ENCODE assay signal across 23 mouse cellular contexts in the genomic region with DNA sequence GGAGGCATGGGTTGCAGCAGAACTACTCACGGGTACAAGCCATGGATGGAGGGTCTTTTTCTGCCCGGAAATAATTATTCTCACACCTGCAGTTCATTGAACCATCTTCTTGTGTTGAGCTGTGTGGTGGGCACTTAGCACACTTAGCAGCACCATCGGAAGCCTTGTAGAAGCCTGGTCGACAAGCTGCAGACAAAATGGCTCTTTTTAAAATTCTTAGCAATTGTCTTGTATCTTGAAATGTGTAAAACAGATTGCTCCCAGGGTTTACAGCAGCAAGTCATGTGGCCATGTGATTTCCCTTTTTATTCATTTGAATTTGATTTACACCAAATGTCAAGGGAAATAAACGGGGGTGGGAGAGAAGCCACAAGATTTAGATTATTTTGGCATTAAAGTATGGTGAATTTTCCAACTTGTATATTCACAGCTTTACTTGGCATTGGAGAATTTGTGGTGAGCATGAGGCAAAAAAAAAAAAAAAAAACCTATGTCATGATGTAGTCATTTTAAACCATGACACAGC.
DNase-seq lines count a peak whose midpoint lies in the region; ATAC-seq and TF ChIP-seq lines count a peak whose summit lies in the region.
"Had no signal": no experiment of that assay in that cellular context is flagged by ENCODE, and none has a peak within 500 bp of the region (broad histone marks: within the 10 kb centered on the region; RNA-seq: fewer than 3 reads in every experiment).

No protein-coding gene starts in this region.

- no peak for TF ChIP-seq POLR2A in MEL (IDR thresholded peaks at IDR 0.05; ENCODE audit: control insufficient read depth in 1 of 2, insufficient read depth in 1 of 2, low read depth in 1 of 2, low read length in 2 of 2, poor library complexity in 1 of 2)
- TF ChIP-seq POLR2A in cortical plate, adult 2 months (IDR thresholded peaks at IDR 0.05; ENCODE audit: extremely low read depth, insufficient read depth, low read length) = no peak

- TF ChIP-seq EP300 in MEL (IDR thresholded peaks at IDR 0.05; ENCODE audit: low read depth in 1 of 2, low read length in 2 of 2) = no peak

- no peak for ATAC-seq in forebrain, embryonic 14.5 days
- no peak for ATAC-seq in forebrain, embryonic 11.5 days (replicated peaks; ENCODE audit: low FRiP score)
- peak; percentile 67 for ATAC-seq in frontal cortex, adult (ENCODE audit: low TSS enrichment)
- ATAC-seq: CD4-positive, CD25-positive, alpha-beta regulatory T cell, adult 4 months; hindbrain, postnatal 0 days had no signal

- no peaks in the 10 kb centered on the region for H3K9me3 ChIP-seq in forebrain, embryonic 14.5 days (replicated peaks; ENCODE audit: control insufficient read depth, low read length)
- H3K9me3 ChIP-seq in forebrain, embryonic 11.5 days (ENCODE audit: control insufficient read depth, low read length) = no peaks in the 10 kb centered on the region
- H3K9me3 ChIP-seq in MEL (replicated peaks; ENCODE audit: insufficient read depth, low read length) = no peaks in the 10 kb centered on the region
- H3K9me3 ChIP-seq: embryonic facial prominence, embryonic 13.5 days; heart, embryonic 15.5 days; hindbrain, embryonic 13.5 days had no signal

- H3K27ac ChIP-seq in forebrain, embryonic 14.5 days (ENCODE audit: low read depth, low read length) = peak overlapping the region; percentile 54; the same call in 1 of the 2 replicates
- no peak overlapping the region for H3K27ac ChIP-seq in forebrain, embryonic 11.5 days (ENCODE audit: low read depth, low read length)
- H3K27ac ChIP-seq in MEL (ENCODE audit: control insufficient read depth, low read depth, low read length) = no peak overlapping the region
- H3K27ac ChIP-seq in cortical plate, adult 2 months (ENCODE audit: insufficient read depth, low read length) = no peak overlapping the region
- H3K27ac ChIP-seq: embryonic facial prominence, embryonic 13.5 days; heart, adult 2 months; heart, embryonic 15.5 days; hindbrain, embryonic 13.5 days; hindbrain, postnatal 0 days had no signal

- no peak for TF ChIP-seq CTCF in MEL (IDR thresholded peaks at IDR 0.05 in 2 of 3, conservative IDR thresholded peaks at IDR 0.05 in 1 of 3; ENCODE audit: control insufficient read depth in 1 of 3, insufficient read depth in 1 of 3, low read depth in 2 of 3, low read length in 3 of 3, poor library complexity in 1 of 3, severe bottlenecking in 1 of 3)
- TF ChIP-seq CTCF in cortical plate, adult 2 months (IDR thresholded peaks at IDR 0.05; ENCODE audit: extremely low read depth, insufficient read depth, low read length) = no peak

- H3K9ac ChIP-seq in forebrain, embryonic 14.5 days (ENCODE audit: low read length) = no peak overlapping the region
- H3K9ac ChIP-seq in forebrain, embryonic 11.5 days (ENCODE audit: low read length) = no peak overlapping the region
- no peak overlapping the region for H3K9ac ChIP-seq in MEL (ENCODE audit: control insufficient read depth, low read depth, low read length, poor library complexity, severe bottlenecking)
- H3K9ac ChIP-seq: embryonic facial prominence, embryonic 13.5 days; heart, embryonic 15.5 days; hindbrain, embryonic 13.5 days had no signal

- no peaks in the 10 kb centered on the region for H3K36me3 ChIP-seq in forebrain, embryonic 14.5 days (ENCODE audit: control insufficient read depth, insufficient read depth, low read length)
- H3K36me3 ChIP-seq in forebrain, embryonic 11.5 days (ENCODE audit: control insufficient read depth, insufficient read depth, low read length) = no peaks in the 10 kb centered on the region
- no peaks in the 10 kb centered on the region; a peak in 1 of 4 replicates for H3K36me3 ChIP-seq in MEL (ENCODE audit: control insufficient read depth in 1 of 2, insufficient read depth in 2 of 2, low read length in 2 of 2)
- H3K36me3 ChIP-seq: embryonic facial prominence, embryonic 13.5 days; G1E; heart, embryonic 15.5 days; hindbrain, embryonic 13.5 days had no signal

- no peaks in the 10 kb centered on the region for H3K79me2 ChIP-seq in MEL (ENCODE audit: control insufficient read depth, insufficient read depth, low read length, poor library complexity)

- no peak overlapping the region for H3K4me2 ChIP-seq in forebrain, embryonic 14.5 days (ENCODE audit: low read length)
- no peak overlapping the region for H3K4me2 ChIP-seq in forebrain, embryonic 11.5 days (ENCODE audit: low read depth, low read length, severe bottlenecking)
- H3K4me2 ChIP-seq: embryonic facial prominence, embryonic 13.5 days; heart, embryonic 11.5 days; heart, embryonic 15.5 days; hindbrain, embryonic 13.5 days had no signal

- H3K27me3 ChIP-seq in forebrain, embryonic 14.5 days (replicated peaks; ENCODE audit: control insufficient read depth, insufficient read depth, low read length) = no peaks in the 10 kb centered on the region
- H3K27me3 ChIP-seq in forebrain, embryonic 11.5 days (ENCODE audit: control insufficient read depth, insufficient read depth, low read length) = no peaks in the 10 kb centered on the region
- H3K27me3 ChIP-seq in MEL (ENCODE audit: control insufficient read depth in 1 of 2, insufficient read depth in 2 of 2, low read length in 2 of 2) = no peaks in the 10 kb centered on the region
- H3K27me3 ChIP-seq: embryonic facial prominence, embryonic 13.5 days; heart, embryonic 15.5 days; hindbrain, embryonic 13.5 days had no signal

- H3K4me3 ChIP-seq in forebrain, embryonic 14.5 days (ENCODE audit: low read depth, low read length) = no peak overlapping the region
- no peak overlapping the region for H3K4me3 ChIP-seq in forebrain, embryonic 11.5 days (ENCODE audit: low read depth, low read length)
- H3K4me3 ChIP-seq in MEL (ENCODE audit: control insufficient read depth in 1 of 2, insufficient read depth in 1 of 2, low read depth in 2 of 2, low read length in 2 of 2) = no peak overlapping the region
- peak overlapping the region; percentile 2; the same call in 1 of the 2 replicates for H3K4me3 ChIP-seq in cortical plate, adult 2 months (ENCODE audit: insufficient read depth, low read length)
- H3K4me3 ChIP-seq: embryonic facial prominence, embryonic 13.5 days; heart, adult 2 months; heart, embryonic 15.5 days; hindbrain, embryonic 13.5 days had no signal

- DNase-seq in forebrain, embryonic 14.5 days (ENCODE audit: low spot score) = peak; percentile 61
- DNase-seq in forebrain, embryonic 11.5 days (ENCODE audit: low spot score) = no peak
- no peak for DNase-seq in frontal cortex, postnatal 10 days (ENCODE audit: low spot score in 2 of 2)
- no peak for DNase-seq in MEL (ENCODE audit: low read depth, low spot score)
- no peak for DNase-seq in gastrocnemius, adult 8-10 months (ENCODE audit: low spot score in 2 of 2)
- DNase-seq in lung, adult 18-20 months = no peak
- DNase-seq: adrenal gland, postnatal 10 days; B cell, adult 2 months; cerebellum, adult 8-10 months; cerebellum, postnatal 14 days; gastrocnemius, postnatal 14 days; heart, adult 2 months; heart, postnatal 14 days; kidney, adult 11 months had no signal

- WGBS in forebrain, embryonic 14.5 days = 74% methylated on average over 5 of the region's 5 CpGs
- 92% methylated on average over 5 of the region's 5 CpGs for WGBS in forebrain, embryonic 11.5 days

- TF ChIP-seq RAD21 in MEL (IDR thresholded peaks at IDR 0.05; ENCODE audit: low read depth, low read length) = no peak

- peaks cover 9% of the 10 kb centered on the region for H3K4me1 ChIP-seq in forebrain, embryonic 14.5 days (ENCODE audit: control insufficient read depth, insufficient read depth, low read length)
- no peaks in the 10 kb centered on the region; the same call in 1 of the 2 replicates for H3K4me1 ChIP-seq in forebrain, embryonic 11.5 days (replicated peaks; ENCODE audit: control insufficient read depth, insufficient read depth, low read length)
- no peaks in the 10 kb centered on the region for H3K4me1 ChIP-seq in MEL (ENCODE audit: control insufficient read depth in 1 of 2, insufficient read depth in 2 of 2, low read length in 2 of 2)
- H3K4me1 ChIP-seq in cortical plate, adult 2 months (ENCODE audit: control insufficient read depth, insufficient read depth, low read length) = no peaks in the 10 kb centered on the region
- H3K4me1 ChIP-seq: heart, embryonic 15.5 days had no signal

TF ChIP-seq in MEL, 35 proteins besides CTCF, POLR2A, EP300 and RAD21:
- no peak for TF ChIP-seq ZMIZ1 (IDR thresholded peaks at IDR 0.05; ENCODE audit: low read depth, low read length)
- peak; percentile 8; the same call in 1 of the 2 replicates for TF ChIP-seq ZNF384 (IDR thresholded peaks at IDR 0.05; ENCODE audit: low read depth, low read length)
TF ChIP-seq in MEL: peak in this region for 1.
